Mouse (Mus musculus): ENCODE measurements around the gene Dbn1. TPM values are rescaled to one million over a fixed set of nuclear protein-coding genes. Genes with fewer than 3 reads are reported as not detected.

Gene Dbn1
- total RNA-seq (2021): 24.0 and 24.9 TPM in 2 replicates
- long read RNA-seq, experiment 1, transcript Dbn1-202 (14 exons, 2,378 nt): minor isoform, 7 of 33 reads
- long read RNA-seq, experiment 1, transcript Dbn1-203 (14 exons, 2,940 nt): major isoform, 10 of 33 reads
- long read RNA-seq, experiment 1, partial matches to known transcripts: 11 of 33 reads
- long read RNA-seq, experiment 1, other reads (novel, unspliced or antisense): 5 of 33 reads
- long read RNA-seq, experiment 2, transcript Dbn1-203 (14 exons, 2,940 nt): major isoform, 11 of 28 reads
- long read RNA-seq, experiment 2, partial matches to known transcripts: 11 of 28 reads
- long read RNA-seq, experiment 2, other reads (novel, unspliced or antisense): 5 of 28 reads

GRCm38 (mm10) chr13:55487578-55488498 lies at the start of gene Dbn1:
Gene Dbn1, minus strand, starts transcription at chr13:55488111.
- peak; percentile 69 for DNase-seq

- peak; percentile 98 for DNase-seq
These were observed 48.6 kb upstream of the Dbn1 start, which contains the start of gene Ddx41 for GRCm38 (mm10) chr13:55536194-55537175. Gene Ddx41, minus strand, starts transcription at chr13:55536658.

- DNase-seq: no peak
These were observed 47.9 kb upstream of the Dbn1 start for GRCm38 (mm10) chr13:55535796-55536193.

- DNase-seq: no peak
These were observed 47.3 kb upstream of the Dbn1 start for GRCm38 (mm10) chr13:55535191-55535590.

GRCm38 (mm10) chr13:55529198-55529915 lies 41.4 kb upstream of the Dbn1 start, which contains the start of gene Dok3:
Gene Dok3, minus strand, starts transcription at chr13:55529296.
- peak; percentile 53 for DNase-seq

- no peak for DNase-seq
These were observed 40.2 kb upstream of the Dbn1 start for GRCm38 (mm10) chr13:55527834-55528772.

GRCm38 (mm10) chr13:55527212-55527611 lies 39.3 kb upstream of the Dbn1 start:
- no peak for DNase-seq

GRCm38 (mm10) chr13:55525733-55526553 lies 38.0 kb upstream of the Dbn1 start:
- DNase-seq: no peak

GRCm38 (mm10) chr13:55523951-55524600 lies 36.2 kb upstream of the Dbn1 start:
- no peak for DNase-seq

GRCm38 (mm10) chr13:55523278-55523677 lies 35.4 kb upstream of the Dbn1 start:
- DNase-seq: peak; percentile 79

GRCm38 (mm10) chr13:55522730-55523129 lies 34.8 kb upstream of the Dbn1 start:
- DNase-seq: no peak

- no peak for DNase-seq
These were observed 31.7 kb upstream of the Dbn1 start for GRCm38 (mm10) chr13:55519606-55520005.

GRCm38 (mm10) chr13:55516955-55517354 lies 29.0 kb upstream of the Dbn1 start:
- DNase-seq: peak; percentile 93

- no peak for DNase-seq
These were observed 25.9 kb upstream of the Dbn1 start for GRCm38 (mm10) chr13:55513828-55514227.

GRCm38 (mm10) chr13:55513111-55513748 lies 25.3 kb upstream of the Dbn1 start, which contains the start of gene Pdlim7:
Gene Pdlim7, minus strand, starts transcription at chr13:55513676.
- DNase-seq: peak; percentile 93

- DNase-seq: peak; percentile 66
These were observed 24.6 kb upstream of the Dbn1 start for GRCm38 (mm10) chr13:55512379-55513031.

GRCm38 (mm10) chr13:55511492-55511861 lies 23.6 kb upstream of the Dbn1 start:
- no peak for DNase-seq
